Mouse (Mus musculus): ENCODE measurements at regions not wholly inside any gene's neighbourhood (a gene's known extent, or its start where the extent isn't known, plus 50 kb on each side); places are given as distances from the start of the nearest gene placed in this dataset.

DNA sequence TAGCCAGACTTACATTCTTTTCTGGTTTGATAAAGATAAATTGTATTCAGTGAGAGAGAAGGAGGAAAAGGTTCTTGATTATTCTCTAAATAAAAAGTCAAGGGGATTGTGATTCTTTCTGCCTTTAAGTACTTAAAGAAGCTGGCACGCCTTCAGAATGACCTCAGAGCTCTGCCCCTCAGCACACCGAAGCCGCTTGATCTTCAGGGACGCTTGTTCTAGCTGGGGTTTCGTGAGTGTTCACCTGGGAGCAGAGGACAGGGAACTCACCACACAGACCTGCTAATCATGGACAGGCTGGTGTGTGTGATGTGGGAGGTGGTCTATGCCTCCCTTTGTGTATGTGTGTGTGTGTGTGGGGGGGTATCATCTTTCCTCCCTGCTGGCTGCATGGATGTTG, 391.3 kb downstream of the Slc4a3 start:
- Histone ChIP-seq H3K9me3 (replicated peaks; ENCODE audit: low read length) (no peaks in the 10 kb centered on the region), H3K79me2 (replicated peaks; ENCODE audit: control insufficient read depth, extremely low read depth, insufficient read depth, poor library complexity, severe bottlenecking) (no peaks in the 10 kb centered on the region), H3K27me3 (replicated peaks) (no peaks in the 10 kb centered on the region), H3K9ac (ENCODE audit: insufficient read depth, low read depth) (no peak overlapping the region), H3K36me3 (replicated peaks in 1 of 2; ENCODE audit: control insufficient read depth in 1 of 2, insufficient read depth in 1 of 2, low read length in 1 of 2) (no peaks in the 10 kb centered on the region), H3K4me1 (ENCODE audit: control insufficient read depth in 1 of 2, insufficient read depth in 2 of 2) (no peaks in the 10 kb centered on the region), H3K27ac (ENCODE audit: insufficient read depth, low read depth) (no peak overlapping the region), H3K4me3 (replicated peaks in 1 of 3; ENCODE audit: low read depth in 2 of 3, low read length in 2 of 3, poor library complexity in 1 of 3) (no peak overlapping the region), H3K4me2 (ENCODE audit: insufficient read depth, low read depth, poor library complexity, severe bottlenecking) (no peak overlapping the region)
- dilution Hi-C loops (cut with MboI; ENCODE audit: extremely low pct_ligation_motif_present, extremely low pct_unique_long_range_greater_than_20kb, low sequenced_read_pairs) (no loop called here), in situ Hi-C loops (cut with MboI; ENCODE audit: low pct_ligation_motif_present, low pct_unique_long_range_greater_than_20kb, low sequenced_read_pairs) (no loop called here)
- no peak for DNase-seq (ENCODE audit: extremely low read depth)
- TF ChIP-seq MAZ (IDR thresholded peaks at IDR 0.05; ENCODE audit: low read depth, low read length) (no peak), JUND (conservative IDR thresholded peaks at IDR 0.05; ENCODE audit: low read depth, low read length) (no peak), RCOR1 (conservative IDR thresholded peaks at IDR 0.05; ENCODE audit: low read depth, low read length) (no peak), CHD1 (IDR thresholded peaks at IDR 0.05; ENCODE audit: low read depth, low read length) (no peak), SIN3A (IDR thresholded peaks at IDR 0.05; ENCODE audit: low read length) (no peak), ZNF384 (IDR thresholded peaks at IDR 0.05; ENCODE audit: low read depth, low read length) (no peak), MXI1 (IDR thresholded peaks at IDR 0.05; ENCODE audit: low read depth, low read length) (no peak), SMC3 (IDR thresholded peaks at IDR 0.05; ENCODE audit: low read depth, low read length) (no peak), ZC3H11A (IDR thresholded peaks at IDR 0.05; ENCODE audit: low read depth, low read length) (no peak), GABPA (IDR thresholded peaks at IDR 0.05; ENCODE audit: insufficient replicate concordance, low read depth, low read length) (no peak), USF2 (conservative IDR thresholded peaks at IDR 0.05; ENCODE audit: low read depth, low read length) (no peak), HCFC1 (IDR thresholded peaks at IDR 0.05; ENCODE audit: low read depth, low read length) (no peak), NELFE (IDR thresholded peaks at IDR 0.05; ENCODE audit: low read depth, low read length) (no peak), POLR2AphosphoS2 (IDR thresholded peaks at IDR 0.05; ENCODE audit: low read depth, low read length) (no peak)

DNA sequence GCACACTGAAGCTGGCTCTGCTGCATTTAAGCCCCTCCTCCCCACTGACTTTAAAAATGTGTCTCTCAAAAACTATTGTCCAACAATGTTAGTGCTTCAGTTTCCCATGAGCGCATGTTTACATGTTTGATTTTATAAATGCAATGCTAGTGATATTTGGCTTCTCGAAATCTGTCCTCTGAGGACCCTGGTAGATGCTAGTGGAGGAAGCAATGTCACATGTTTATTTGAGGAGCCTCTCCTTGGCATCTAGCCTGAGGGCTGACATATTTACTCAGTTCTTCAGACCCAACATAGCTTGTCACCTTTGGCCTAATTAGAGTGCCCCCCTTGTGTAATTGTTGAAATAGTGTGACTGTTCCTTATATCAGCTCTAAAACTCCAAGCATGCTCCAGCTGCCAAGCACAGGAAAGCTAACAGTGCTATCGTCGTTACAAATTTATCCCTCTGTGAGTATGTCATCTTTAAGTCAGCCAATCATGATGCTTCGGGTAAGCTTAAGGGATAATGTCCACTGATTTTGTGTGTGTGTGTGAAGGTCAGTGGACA, 400.3 kb downstream of the Slc4a3 start:
- dilution Hi-C loops (cut with MboI; ENCODE audit: extremely low pct_ligation_motif_present, extremely low pct_unique_long_range_greater_than_20kb, low sequenced_read_pairs): no loop called here
- in situ Hi-C loops (cut with MboI; ENCODE audit: low pct_ligation_motif_present, low pct_unique_long_range_greater_than_20kb, low sequenced_read_pairs): no loop called here

More for the DNA sequence above, 400.3 kb downstream of the Slc4a3 start:
- TF ChIP-seq MYC (IDR thresholded peaks at IDR 0.05; ENCODE audit: low read depth, low read length): no peak
- no peak for TF ChIP-seq UBTF (IDR thresholded peaks at IDR 0.05; ENCODE audit: low read depth, low read length)
- TF ChIP-seq EP300 (IDR thresholded peaks at IDR 0.05; ENCODE audit: low read length): no peak
- no peak for TF ChIP-seq MEF2A (IDR thresholded peaks at IDR 0.05; ENCODE audit: borderline replicate concordance, low read depth, low read length)
- TF ChIP-seq IRF4 (IDR thresholded peaks at IDR 0.05; ENCODE audit: low read depth, low read length): no peak
- no peak for TF ChIP-seq HCFC1 (IDR thresholded peaks at IDR 0.05; ENCODE audit: low read depth, low read length)
- TF ChIP-seq KAT2A (IDR thresholded peaks at IDR 0.05; ENCODE audit: insufficient replicate concordance, low read length): no peak
- TF ChIP-seq ZC3H11A (IDR thresholded peaks at IDR 0.05; ENCODE audit: low read depth, low read length): no peak
- TF ChIP-seq ETS1 (conservative IDR thresholded peaks at IDR 0.05; ENCODE audit: low read depth, low read length): no peak
- TF ChIP-seq MAX (IDR thresholded peaks at IDR 0.05; ENCODE audit: low read length): no peak
- TF ChIP-seq SIN3A (IDR thresholded peaks at IDR 0.05; ENCODE audit: low read length): no peak
- Histone ChIP-seq H3K4me3 (replicated peaks in 1 of 3; ENCODE audit: low read depth in 2 of 3, low read length in 2 of 3, poor library complexity in 1 of 3) (no peak overlapping the region), H3K9me3 (replicated peaks; ENCODE audit: low read length) (no peaks in the 10 kb centered on the region), H3K4me1 (ENCODE audit: control insufficient read depth in 1 of 2, insufficient read depth in 2 of 2) (no peaks in the 10 kb centered on the region), H3K27ac (ENCODE audit: insufficient read depth, low read depth) (no peak overlapping the region), H3K36me3 (replicated peaks in 1 of 2; ENCODE audit: control insufficient read depth in 1 of 2, insufficient read depth in 1 of 2, low read length in 1 of 2) (no peaks in the 10 kb centered on the region), H3K4me2 (ENCODE audit: insufficient read depth, low read depth, poor library complexity, severe bottlenecking) (no peak overlapping the region), H3K27me3 (replicated peaks) (no peaks in the 10 kb centered on the region), H3K9ac (ENCODE audit: insufficient read depth, low read depth) (no peak overlapping the region), H3K79me2 (replicated peaks; ENCODE audit: control insufficient read depth, extremely low read depth, insufficient read depth, poor library complexity, severe bottlenecking) (no peaks in the 10 kb centered on the region)
- DNase-seq (ENCODE audit: extremely low read depth): no peak

All from CH12.LX (cell line).